Mouse (Mus musculus) heart, embryonic 15.5 days (tissue): Measurements from ENCODE around the gene Slc25a35. TPM values are rescaled to one million over a fixed set of nuclear protein-coding genes. Genes with fewer than 3 reads are reported as not detected.
A peak's percentile ranks its signal among the peaks of the same experiment; 100 is the strongest.
"Not testable (repeated sequence)": the region's sequence is repeated elsewhere in the genome, so short reads cannot be mapped to it uniquely, and the experiment has no call there.

Experiments used
- ATAC-seq: fragments of 200-750 bp; cut with Nextera tagmentation; replicated peaks from 2 replicates; pipeline ENCODE4 v1.8.0; 2017; ENCODE audit warnings: low read depth, moderate TSS enrichment; ENCODE audit not compliant: insufficient number of reproducible peaks, insufficient read depth, low FRiP score
- H3K27ac ChIP-seq: fragments of 300-500 bp; sonication (generic); 2 replicates; pipeline ENCODE4 v1.5.1; 2015; ENCODE audit warnings: mild to moderate bottlenecking, inconsistent platforms
- H3K27me3 ChIP-seq: fragments of 300-500 bp; sonication (generic); 2 replicates; pipeline ENCODE4 v1.6.1; 2015; ENCODE audit warnings: inconsistent platforms
- H3K36me3 ChIP-seq: fragments of 300-500 bp; sonication (generic); 2 replicates; pipeline ENCODE4 v1.6.1; 2015; ENCODE audit warnings: mild to moderate bottlenecking, inconsistent platforms
- H3K4me1 ChIP-seq: fragments of 300-500 bp; sonication (generic); replicated peaks from 2 replicates; pipeline ENCODE4 v1.6.1; 2015; ENCODE audit warnings: inconsistent platforms
- H3K4me2 ChIP-seq: fragments of 300-500 bp; sonication (generic); 2 replicates; pipeline ENCODE4 v1.6.1; 2015; ENCODE audit warnings: inconsistent platforms, mild to moderate bottlenecking, moderate library complexity
- H3K4me3 ChIP-seq: fragments of 300-500 bp; sonication (generic); 2 replicates; pipeline ENCODE4 v1.5.1; 2015; ENCODE audit warnings: mild to moderate bottlenecking, inconsistent platforms
- H3K9ac ChIP-seq: fragments of 300-500 bp; sonication (generic); 2 replicates; pipeline ENCODE4 v1.6.1; 2015; ENCODE audit warnings: mild to moderate bottlenecking, inconsistent platforms
- H3K9me3 ChIP-seq: fragments of 300-500 bp; sonication (generic); replicated peaks from 2 replicates; pipeline ENCODE4 v1.6.1; 2016; ENCODE audit warnings: inconsistent platforms
- WGBS: fragments of 180-500 bp; shearing (Covaris S2); methylation state at CpG from one replicate; pipeline ENCODE4 v1.1.7; 2015; ENCODE audit warnings: mixed read lengths; 5-methylcytosine and 5-hydroxymethylcytosine counted together
- polyA plus RNA-seq: library from polyadenylated mRNA; unstranded; fragments of >200 nt; fragmentation: Nextera tagmentation; extraction: Ambion mirVana; gene quantifications from 2 replicates; pipeline ENCODE4 v1.2.1, GENCODE M21; 2015

Gene Slc25a35
- polyA plus RNA-seq, result 2.0 and 2.2 TPM in 2 replicates

DNA sequence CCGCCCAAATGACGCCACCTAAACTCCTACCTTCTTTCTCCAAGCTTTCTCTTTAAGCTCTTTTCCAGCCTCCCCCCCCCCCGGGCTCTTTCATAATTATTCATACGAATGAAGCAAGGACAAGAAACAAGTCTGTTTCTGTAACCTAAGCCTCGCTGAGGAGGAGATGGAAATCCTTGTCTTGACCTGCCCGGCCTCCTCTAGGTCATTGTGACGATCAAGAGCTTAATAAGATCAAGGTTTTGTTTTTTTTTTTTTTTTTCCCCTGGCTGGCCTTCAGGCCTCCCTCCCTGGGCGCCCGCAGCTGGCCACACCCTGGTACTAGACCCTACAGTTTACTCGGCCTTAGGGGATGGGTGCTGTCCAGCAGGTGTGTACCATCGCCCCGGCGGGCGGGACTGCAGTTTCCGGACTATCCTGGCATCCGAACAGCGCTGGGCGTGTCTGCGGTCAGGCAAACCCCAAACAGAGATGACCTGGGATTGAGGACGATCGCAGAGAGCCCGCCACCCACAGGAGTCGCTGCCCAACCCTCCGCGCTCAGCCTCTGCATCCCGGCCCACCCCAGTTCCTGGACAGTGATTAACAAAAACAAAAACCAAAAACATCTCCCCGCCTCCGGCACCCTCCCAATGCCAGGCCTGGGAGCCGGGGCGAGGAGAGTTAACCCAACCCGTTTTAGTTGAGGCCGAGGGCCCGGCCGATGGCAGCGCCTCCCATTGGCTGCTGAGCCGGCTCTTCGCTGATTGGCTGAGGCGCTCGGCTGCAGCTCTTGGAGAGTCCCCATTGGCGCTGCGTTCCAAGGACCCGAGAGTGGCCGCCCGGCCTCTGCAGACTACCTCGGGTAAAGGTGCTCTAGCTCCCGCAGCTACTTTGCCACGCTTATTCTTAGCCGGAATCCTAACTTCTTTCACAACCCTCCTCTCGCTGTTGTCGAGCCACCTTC, at the start of gene Slc25a35:
TSS of gene Slc25a35 (plus strand) at position 795 of the 946 bp plus-strand sequence.
- peak within 1 kb of the TSS; percentile 8; the same call in 1 of the 2 replicates for H3K27ac ChIP-seq
- peak within 1 kb of the TSS; percentile 93 for H3K4me2 ChIP-seq
- H3K9me3 ChIP-seq, result no peaks in the 10 kb centered on the region
- no peaks in the 10 kb centered on the region for H3K36me3 ChIP-seq
- peak within 1 kb of the TSS; percentile 62 for H3K4me3 ChIP-seq
- peaks cover 34% of the 10 kb centered on the region for H3K4me1 ChIP-seq
- ATAC-seq, result peak; percentile 91
- WGBS, result 1% methylated on average over 50 of the region's 50 CpGs
- peak within 1 kb of the TSS; percentile 66 for H3K9ac ChIP-seq
- H3K27me3 ChIP-seq, result no peaks in the 10 kb centered on the region

DNA sequence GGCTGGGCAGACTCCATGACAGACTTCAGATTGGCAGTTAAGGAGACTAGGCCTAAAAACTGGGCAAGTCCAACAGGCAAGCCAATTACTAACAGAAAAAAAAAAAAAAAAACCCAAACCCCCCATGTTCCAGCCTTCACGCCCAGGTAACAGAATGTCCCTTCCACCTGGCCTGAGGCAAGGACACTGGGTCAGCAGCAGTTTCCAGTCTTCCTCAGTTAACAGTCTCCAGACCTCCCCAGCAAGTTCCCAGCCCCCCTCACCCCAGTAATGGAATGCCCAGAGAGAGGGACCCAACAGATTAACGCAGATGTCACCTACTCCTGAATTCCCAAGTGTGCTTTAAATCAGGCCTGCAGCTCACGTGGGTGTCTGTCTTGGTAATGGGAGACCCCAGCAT, 44.7 kb upstream of the Slc25a35 start:
- ATAC-seq, result no peak
- Histone ChIP-seq H3K27ac (no peak overlapping the region), H3K4me1 (no peaks in the 10 kb centered on the region), H3K9me3 (no peaks in the 10 kb centered on the region), H3K4me2 (no peak overlapping the region), H3K27me3 (no peaks in the 10 kb centered on the region), H3K9ac (no peak overlapping the region), H3K36me3 (no peaks in the 10 kb centered on the region), H3K4me3 (no peak overlapping the region)
- WGBS, result 66% methylated on average over 3 of the region's 3 CpGs

DNA sequence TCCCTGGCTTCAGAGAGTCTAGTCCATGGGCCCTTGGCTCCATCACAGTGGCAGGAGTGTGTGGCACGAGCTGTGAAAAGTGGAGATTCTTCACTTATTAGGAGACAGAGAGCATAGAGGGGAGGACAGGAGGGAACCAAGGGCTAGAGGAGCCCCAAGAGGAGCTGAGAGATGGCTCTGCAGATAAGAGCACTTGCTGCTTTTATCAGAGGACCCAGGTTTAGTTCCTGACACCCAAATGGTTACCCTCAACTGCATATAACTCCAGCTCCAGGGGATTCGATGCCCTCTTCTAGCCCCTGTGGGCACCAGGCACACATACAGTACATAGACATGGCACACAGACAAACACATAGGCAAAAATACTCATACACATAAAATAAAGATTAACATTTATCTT, 43.2 kb upstream of the Slc25a35 start:
- no peak for ATAC-seq
- WGBS, result 81% methylated on average over 2 of the region's 2 CpGs
- H3K27me3 ChIP-seq, result no peaks in the 10 kb centered on the region
- H3K36me3 ChIP-seq, result no peaks in the 10 kb centered on the region
- H3K4me3 ChIP-seq, result no peak overlapping the region
- H3K4me2 ChIP-seq, result no peak overlapping the region
- no peak overlapping the region for H3K9ac ChIP-seq
- H3K9me3 ChIP-seq, result no peaks in the 10 kb centered on the region
- H3K27ac ChIP-seq, result no peak overlapping the region
- no peaks in the 10 kb centered on the region for H3K4me1 ChIP-seq

GRCm38 (mm10) chr11:68926981-68927380, 41.0 kb upstream of the Slc25a35 start, which contains the start of gene Odf4:
Gene Odf4 (minus strand): TSS chr11:68927081.
- no peak within 1 kb of the TSS for H3K9ac ChIP-seq
- no peak for ATAC-seq
- H3K27ac ChIP-seq, result no peak within 1 kb of the TSS
- H3K27me3 ChIP-seq, result no peaks in the 10 kb centered on the region
- 77% methylated on average over 3 of the region's 3 CpGs for WGBS
- H3K4me2 ChIP-seq, result no peak within 1 kb of the TSS
- no peak within 1 kb of the TSS for H3K4me3 ChIP-seq
- H3K36me3 ChIP-seq, result no peaks in the 10 kb centered on the region
- H3K9me3 ChIP-seq, result no peaks in the 10 kb centered on the region
- H3K4me1 ChIP-seq, result no peaks in the 10 kb centered on the region

DNA sequence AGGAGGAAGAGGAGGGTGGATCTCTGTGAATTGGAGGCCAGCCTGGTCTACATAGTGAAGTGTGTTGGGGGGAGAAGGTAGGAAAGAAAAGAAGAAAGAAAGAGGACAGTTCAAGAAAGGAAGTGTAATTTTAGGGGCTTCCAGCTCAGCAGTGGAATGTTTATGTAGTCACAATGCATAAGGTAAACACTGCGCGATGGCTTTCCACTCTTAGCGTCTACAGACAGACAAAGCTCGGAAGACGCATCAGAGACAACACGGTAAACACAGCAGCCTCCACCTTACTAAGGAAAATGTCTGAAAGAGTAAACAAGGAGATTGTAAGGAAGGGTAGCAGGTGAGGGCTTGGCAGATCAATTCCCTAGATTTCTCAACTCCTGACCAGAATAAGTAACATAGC, 38.0 kb upstream of the Slc25a35 start:
- Histone ChIP-seq H3K36me3 (no peaks in the 10 kb centered on the region), H3K4me1 (no peaks in the 10 kb centered on the region), H3K27ac (no peak overlapping the region), H3K4me2 (no peak overlapping the region), H3K27me3 (no peaks in the 10 kb centered on the region), H3K4me3 (no peak overlapping the region), H3K9me3 (no peaks in the 10 kb centered on the region), H3K9ac (no peak overlapping the region)
- no peak for ATAC-seq
- WGBS, result 67% methylated on average over 6 of the region's 6 CpGs

GRCm38 (mm10) chr11:68933885-68934507, 33.9 kb upstream of the Slc25a35 start:
- H3K27ac ChIP-seq, result no peak overlapping the region
- no peaks in the 10 kb centered on the region for H3K9me3 ChIP-seq
- no peaks in the 10 kb centered on the region for H3K36me3 ChIP-seq
- H3K27me3 ChIP-seq, result no peaks in the 10 kb centered on the region
- H3K4me1 ChIP-seq, result no peaks in the 10 kb centered on the region
- WGBS, result 65% methylated on average over 5 of the region's 5 CpGs
- no peak overlapping the region for H3K4me2 ChIP-seq
- no peak overlapping the region for H3K9ac ChIP-seq
- no peak for ATAC-seq
- H3K4me3 ChIP-seq, result no peak overlapping the region

- H3K4me2 ChIP-seq, H3K4me1 ChIP-seq, H3K27me3 ChIP-seq, H3K9me3 ChIP-seq, H3K36me3 ChIP-seq, H3K4me3 ChIP-seq, ATAC-seq, H3K9ac ChIP-seq, H3K27ac ChIP-seq: not testable (repeated sequence)
- WGBS, result 82% methylated on average over 4 of the region's 4 CpGs
These were observed 31.0 kb upstream of the Slc25a35 start for GRCm38 (mm10) chr11:68936951-68937350.

- no peaks in the 10 kb centered on the region for H3K27me3 ChIP-seq
- WGBS, result 2% methylated on average over 16 of the region's 16 CpGs
- peak overlapping the region; percentile 65 for H3K4me2 ChIP-seq
- H3K4me3 ChIP-seq, result peak overlapping the region; percentile 53
- H3K4me1 ChIP-seq, result peaks cover 8% of the 10 kb centered on the region
- H3K36me3 ChIP-seq, result no peaks in the 10 kb centered on the region
- H3K27ac ChIP-seq, result peak overlapping the region; percentile 58
- peak; percentile 97 for ATAC-seq
- no peaks in the 10 kb centered on the region for H3K9me3 ChIP-seq
- peak overlapping the region; percentile 59 for H3K9ac ChIP-seq
These were observed 28.3 kb upstream of the Slc25a35 start for GRCm38 (mm10) chr11:68939451-68940304.

GRCm38 (mm10) chr11:68940516-68940915, 27.4 kb upstream of the Slc25a35 start:
- no peak for ATAC-seq

GRCm38 (mm10) chr11:68942731-68943130, 25.2 kb upstream of the Slc25a35 start:
- Histone ChIP-seq H3K4me3 (no peak overlapping the region), H3K9me3 (no peaks in the 10 kb centered on the region), H3K4me1 (peaks cover 15% of the 10 kb centered on the region), H3K4me2 (no peak overlapping the region), H3K27me3 (0 out of 2 replicates have a peak, but pooled peaks cover 3% of the 10 kb centered on the region), H3K27ac (no peak overlapping the region), H3K9ac (no peak overlapping the region), H3K36me3 (no peaks in the 10 kb centered on the region)
- WGBS, result 70% methylated on average over 8 of the region's 8 CpGs
- no peak for ATAC-seq

More at GRCm38 (mm10) chr11:68940516-68940915, 27.4 kb upstream of the Slc25a35 start:
- Histone ChIP-seq H3K27ac (no peak overlapping the region), H3K9me3 (no peaks in the 10 kb centered on the region), H3K36me3 (no peaks in the 10 kb centered on the region), H3K4me2 (peak overlapping the region; percentile 65), H3K27me3 (no peaks in the 10 kb centered on the region), H3K9ac (0 out of 2 replicates have a peak overlapping the region, but pooled peaks have one; percentile 59), H3K4me3 (peak overlapping the region; percentile 53), H3K4me1 (peaks cover 8% of the 10 kb centered on the region)
- 49% methylated on average over 4 of the region's 4 CpGs for WGBS

- no peak overlapping the region for H3K27ac ChIP-seq
- WGBS, result 80% methylated on average over 2 of the region's 2 CpGs
- H3K36me3 ChIP-seq, result no peaks in the 10 kb centered on the region
These were observed 22.7 kb upstream of the Slc25a35 start for GRCm38 (mm10) chr11:68945245-68945644.

More at GRCm38 (mm10) chr11:68945245-68945644, 22.7 kb upstream of the Slc25a35 start:
- no peak for ATAC-seq
- H3K4me2 ChIP-seq, result no peak overlapping the region
- no peaks in the 10 kb centered on the region for H3K9me3 ChIP-seq
- H3K9ac ChIP-seq, result no peak overlapping the region
- H3K27me3 ChIP-seq, result 0 out of 2 replicates have a peak, but pooled peaks cover 3% of the 10 kb centered on the region
- H3K4me3 ChIP-seq, result no peak overlapping the region
- H3K4me1 ChIP-seq, result peaks cover 11% of the 10 kb centered on the region
